Mouse (Mus musculus): ENCODE measurements around the gene Noc3l.

Gene Noc3l

DNA sequence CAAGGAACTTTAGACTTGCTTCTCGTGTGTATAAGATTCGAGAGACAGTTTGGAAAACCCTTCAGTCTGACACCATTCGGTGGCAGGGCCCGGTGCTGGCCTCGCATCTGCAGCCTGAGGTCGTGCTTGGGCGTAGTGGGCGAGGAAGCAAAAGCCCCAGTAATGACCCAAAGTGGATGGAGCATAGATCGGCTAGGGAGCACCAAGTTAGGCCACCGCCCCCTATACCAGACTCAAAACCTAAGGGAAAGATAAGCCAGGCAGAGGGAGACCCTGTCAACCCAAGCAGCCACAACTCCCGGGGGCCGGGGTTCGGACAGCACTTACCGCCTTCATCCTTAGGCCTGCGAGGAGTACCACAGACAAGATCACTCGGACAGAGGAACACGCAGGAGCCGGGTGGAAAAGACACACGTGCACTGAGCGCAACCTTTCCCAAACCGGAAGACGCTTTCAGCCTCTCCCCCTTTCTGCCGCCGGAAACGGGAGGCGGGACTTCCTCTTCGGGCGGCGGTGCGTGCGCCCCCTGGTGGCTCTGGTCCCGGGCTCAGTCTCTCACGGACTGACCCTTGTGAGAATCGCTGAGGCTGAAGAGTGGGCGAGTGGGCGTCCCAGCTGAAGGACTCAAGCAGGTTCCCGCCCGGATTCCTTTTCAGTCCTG is at the start of gene Noc3l:
TSS of gene Noc3l (minus strand) at position 472 of the 661 bp plus-strand sequence.
- DNase-seq (ENCODE audit: low read depth), result peak; percentile 93

- DNase-seq (ENCODE audit: low read depth), result no peak
Measured at GRCm38 (mm10) chr19:38862523-38862922, 43.5 kb upstream of the Noc3l start.

DNA sequence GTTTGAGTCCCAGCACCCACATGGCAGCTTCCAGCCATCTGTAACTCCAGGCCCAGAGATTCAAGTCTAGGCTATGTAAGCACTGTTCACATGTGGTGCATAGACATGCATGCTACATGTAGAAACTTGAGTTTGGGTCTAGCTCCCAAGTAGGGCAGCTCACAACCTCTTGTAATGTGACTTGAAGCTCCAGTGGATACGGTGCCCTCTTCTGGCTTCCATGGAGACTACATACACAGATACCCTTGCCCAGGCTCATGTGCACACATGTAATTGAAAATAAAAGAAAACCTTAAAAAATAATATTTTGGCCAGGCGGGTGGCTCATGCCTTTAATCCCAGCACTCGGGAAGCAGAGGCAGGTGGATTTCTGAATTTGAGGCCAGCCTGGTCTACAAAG is 39.2 kb upstream of the Noc3l start:
- no peak for DNase-seq (ENCODE audit: low read depth)

DNA sequence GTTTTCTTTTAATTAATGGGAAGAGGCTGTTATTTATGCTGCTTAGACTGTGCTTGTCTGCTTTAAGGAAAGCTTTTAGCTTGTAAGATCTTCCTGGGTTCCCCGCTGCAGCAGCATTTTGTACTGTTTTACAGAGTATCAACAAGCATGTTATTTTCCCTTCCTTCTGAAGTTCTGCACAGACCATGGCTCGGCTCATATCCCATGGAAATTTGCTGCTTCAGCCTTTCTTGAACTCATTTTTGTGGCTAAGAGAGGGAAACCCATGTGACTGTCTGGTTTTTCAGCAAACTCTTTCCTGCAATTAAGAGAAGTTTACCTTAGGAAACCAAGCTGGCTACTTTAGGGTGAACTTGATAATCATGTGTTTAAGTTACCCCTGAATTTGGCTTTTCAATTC is 27.3 kb upstream of the Noc3l start:
- DNase-seq (ENCODE audit: low read depth), result no peak

- DNase-seq (ENCODE audit: low read depth), result no peak
Measured at GRCm38 (mm10) chr19:38844817-38845216, 25.8 kb upstream of the Noc3l start.

DNA sequence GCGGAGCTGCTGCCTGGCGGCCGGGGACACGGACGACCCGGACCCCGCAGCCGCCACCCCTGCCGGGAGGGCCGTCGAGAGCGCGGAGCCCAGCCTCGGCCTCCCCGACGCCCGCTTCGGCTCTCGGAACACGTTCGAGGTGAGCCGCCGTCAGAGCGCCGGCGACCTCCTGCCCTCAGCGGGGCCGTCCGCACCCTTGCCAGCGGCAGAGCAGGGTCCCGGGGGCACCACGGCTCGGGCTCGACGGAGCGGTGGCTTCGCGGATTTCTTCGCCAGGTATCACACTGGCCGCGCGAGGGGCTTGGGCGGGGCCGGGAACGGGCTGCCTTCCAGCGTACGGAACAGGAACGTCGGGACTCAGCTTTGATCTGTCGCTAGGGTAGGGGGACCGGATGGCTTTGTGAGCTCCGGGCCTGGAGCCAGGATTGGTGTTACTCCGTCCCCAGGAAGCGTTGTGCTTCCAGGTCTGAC is 18.2 kb upstream of the Noc3l start:
- peak; percentile 53 for DNase-seq (ENCODE audit: low read depth)

- peak; percentile 88 for DNase-seq (ENCODE audit: low read depth)
Measured at GRCm38 (mm10) chr19:38836438-38837170, 17.6 kb upstream of the Noc3l start, which contains the start of gene Tbc1d12. Gene Tbc1d12, plus strand, starts transcription at chr19:38836579.

DNA sequence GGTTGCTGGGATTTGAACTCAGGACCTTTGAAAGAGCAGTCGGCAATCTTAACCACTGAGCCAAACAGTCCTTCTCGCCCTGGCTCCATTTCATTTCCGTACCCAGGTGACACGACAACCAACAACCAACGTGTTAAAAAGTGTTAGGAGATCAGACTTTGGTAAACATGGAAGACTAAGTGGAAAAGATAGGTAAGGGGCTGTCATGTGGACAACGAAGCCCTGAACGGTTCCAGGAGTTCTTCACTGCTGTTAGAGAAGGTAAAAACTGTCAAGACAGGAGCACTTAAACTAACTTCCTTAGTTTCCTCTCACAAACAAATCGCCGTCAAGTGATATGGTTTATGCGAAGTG is 17.0 kb upstream of the Noc3l start:
- DNase-seq (ENCODE audit: low read depth), result no peak

DNA sequence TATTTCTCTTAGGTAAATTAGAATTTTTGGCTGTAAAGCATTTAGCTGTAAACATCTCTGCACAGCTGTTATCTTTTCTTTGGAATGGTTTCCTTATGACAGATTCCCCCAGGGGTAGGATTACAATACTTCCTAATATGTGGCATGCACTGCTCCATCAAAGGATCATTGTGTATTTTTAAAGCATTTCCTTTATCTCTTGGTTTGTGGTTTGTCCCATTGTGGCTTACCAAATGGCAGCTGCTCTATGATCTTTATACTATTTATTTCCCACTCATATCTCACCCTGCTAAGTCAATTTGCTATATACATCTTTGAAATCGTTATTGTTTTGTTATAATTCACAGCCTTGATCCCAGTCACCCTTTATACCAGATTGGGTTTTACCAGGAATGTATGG is 14.2 kb upstream of the Noc3l start:
- DNase-seq (ENCODE audit: low read depth), result no peak

GRCm38 (mm10) chr19:38820186-38820804 is 1.3 kb upstream of the Noc3l start:
- no peak for DNase-seq (ENCODE audit: low read depth)

DNA sequence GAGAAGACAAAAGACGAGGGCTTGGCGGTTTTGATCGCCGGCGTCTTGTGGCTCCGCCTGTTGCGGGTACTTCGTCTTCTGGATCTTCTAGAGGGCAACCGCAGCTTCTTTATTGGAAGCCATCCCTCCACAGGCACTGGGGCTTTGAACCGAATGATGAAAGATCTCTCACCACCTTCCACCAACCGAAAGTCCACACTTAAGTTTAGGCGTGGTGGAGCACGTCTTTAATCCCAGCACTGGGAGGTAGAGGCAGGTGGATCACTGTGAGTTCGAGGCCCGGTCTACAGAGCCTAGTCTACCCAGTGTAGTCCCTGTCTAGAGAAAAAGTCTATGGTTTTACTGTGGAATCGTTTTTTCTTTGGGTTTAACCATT is 378 bp upstream of the Noc3l start:
- DNase-seq (ENCODE audit: low read depth), result no peak

- DNase-seq (ENCODE audit: low read depth), result peak; percentile 9
Measured at GRCm38 (mm10) chr19:38818191-38818590, 846 bp downstream of the Noc3l start.

DNA sequence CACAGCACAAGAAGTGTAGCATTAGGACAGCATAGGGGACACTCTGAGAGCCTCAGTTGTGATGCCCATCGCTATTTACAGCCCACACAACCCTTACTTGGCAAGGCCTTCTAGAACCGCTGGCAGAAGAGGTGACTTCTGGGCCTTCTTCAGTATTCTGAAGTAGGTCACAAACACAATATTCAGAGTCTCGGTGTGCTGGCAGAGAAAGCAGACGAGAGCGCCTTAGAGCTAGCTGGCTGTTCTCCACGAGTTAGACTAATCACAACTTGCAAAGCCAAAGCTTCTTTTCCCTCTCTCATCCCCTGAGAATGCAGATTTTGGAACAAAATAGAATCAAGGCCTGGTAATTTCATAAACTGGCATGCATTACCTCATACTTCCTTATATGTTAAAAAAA is 20.2 kb downstream of the Noc3l start:
- no peak for DNase-seq (ENCODE audit: low read depth)

DNA sequence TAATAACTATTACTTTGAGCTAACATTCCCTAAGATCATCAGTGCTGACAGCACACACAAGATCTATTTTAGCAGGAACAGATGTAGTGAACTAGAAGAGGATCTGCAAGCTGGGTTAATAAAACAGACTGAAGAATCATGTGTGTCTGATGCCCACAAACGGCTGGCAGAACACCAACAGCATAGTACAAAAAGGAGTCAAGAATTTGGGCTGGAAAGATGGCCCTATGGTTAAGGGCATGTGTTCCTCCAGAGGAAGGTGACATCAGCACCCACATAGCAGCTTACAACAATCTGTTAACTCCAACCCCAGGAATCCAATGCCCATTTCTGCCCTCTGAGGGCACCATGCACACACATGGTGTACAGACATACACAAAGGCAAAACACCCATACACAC is 20.7 kb downstream of the Noc3l start:
- DNase-seq (ENCODE audit: low read depth), result no peak

- DNase-seq (ENCODE audit: low read depth), result no peak
Measured at GRCm38 (mm10) chr19:38796546-38796945, 22.5 kb downstream of the Noc3l start.

GRCm38 (mm10) chr19:38793563-38794045 is 25.4 kb downstream of the Noc3l start:
- no peak for DNase-seq (ENCODE audit: low read depth)

GRCm38 (mm10) chr19:38787756-38788155 is 31.3 kb downstream of the Noc3l start:
- no peak for DNase-seq (ENCODE audit: low read depth)

DNA sequence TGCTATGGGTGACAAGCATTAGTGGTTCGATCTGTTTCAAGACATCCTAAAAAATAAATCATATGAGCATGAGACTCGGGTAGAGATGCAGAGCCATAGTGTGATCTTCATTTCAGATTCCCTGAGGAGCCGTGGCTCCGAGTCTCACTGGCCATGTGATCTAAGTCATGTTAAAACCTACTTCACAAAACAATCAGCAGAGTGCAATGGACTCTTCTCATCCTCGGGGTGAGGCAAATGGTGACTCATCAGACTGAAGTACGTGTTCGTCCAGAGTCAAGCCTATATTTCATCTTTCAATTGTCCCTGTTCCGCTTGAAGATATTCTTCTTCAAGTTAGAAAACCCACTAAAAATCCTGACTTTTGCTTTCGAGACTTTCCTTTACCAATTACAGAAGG is 35.5 kb downstream of the Noc3l start:
- no peak for DNase-seq (ENCODE audit: low read depth)

GRCm38 (mm10) chr19:38778805-38779204 is 40.2 kb downstream of the Noc3l start:
- DNase-seq (ENCODE audit: low read depth), result no peak

DNA sequence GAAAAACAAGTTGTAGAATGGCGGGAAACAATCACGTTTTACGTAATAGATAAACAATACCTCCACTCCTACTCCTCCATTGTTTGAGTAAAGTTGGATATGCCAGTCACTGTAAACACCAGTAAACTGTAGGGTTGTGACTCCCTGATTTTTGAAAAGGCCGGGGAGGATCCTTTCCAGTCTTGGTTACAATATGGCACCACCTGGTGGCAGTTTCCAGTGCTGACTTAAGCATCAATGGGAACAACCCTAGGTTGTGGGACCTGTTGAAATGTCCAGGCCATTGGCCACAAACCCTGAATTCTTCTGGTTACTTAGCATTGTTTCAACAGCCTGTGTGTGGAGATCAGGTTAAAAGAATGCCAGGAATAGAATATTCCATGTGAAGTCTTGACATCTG is 43.5 kb downstream of the Noc3l start:
- DNase-seq (ENCODE audit: low read depth), result no peak

GRCm38 (mm10) chr19:38766306-38766705 is 52.7 kb downstream of the Noc3l start:
- no peak for DNase-seq (ENCODE audit: low read depth)

- DNase-seq (ENCODE audit: low read depth), result no peak
Measured at GRCm38 (mm10) chr19:38760441-38760840, 58.6 kb downstream of the Noc3l start.
